9 mouse cellular contexts compared by ENCODE assay signal in the genomic region with DNA sequence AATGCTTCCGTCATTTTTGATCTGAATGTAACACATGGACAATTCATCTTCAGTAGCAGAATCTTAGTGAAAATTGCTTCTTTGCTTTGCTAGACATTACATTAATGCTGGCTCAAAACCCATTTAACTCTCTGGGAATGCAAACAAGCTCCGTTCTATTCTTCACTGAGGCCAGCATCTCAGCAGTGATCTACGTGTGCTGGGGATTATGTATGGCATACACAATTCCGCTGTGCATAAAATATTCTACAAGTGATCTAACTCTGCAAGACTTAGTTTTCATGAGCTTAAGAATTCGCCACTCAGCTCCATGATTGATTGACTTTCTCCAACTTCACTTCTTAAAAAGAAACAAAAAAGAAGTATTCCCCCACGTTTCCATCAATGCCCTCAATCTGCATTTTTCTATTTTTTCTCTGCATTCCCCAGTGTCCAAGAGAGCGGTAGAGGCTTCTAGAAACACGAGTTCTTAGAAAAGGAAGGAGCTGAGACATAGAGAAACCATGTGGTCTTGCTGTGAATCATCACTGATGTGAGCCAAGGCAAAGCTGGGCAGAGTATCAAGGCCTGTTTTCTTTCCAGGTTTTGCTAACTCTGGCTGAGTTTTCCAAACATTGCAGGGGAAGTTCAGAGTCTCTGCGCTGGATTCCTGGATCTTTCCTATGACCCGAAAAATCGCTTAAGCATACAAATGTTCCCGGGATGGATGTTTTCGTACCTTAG. TPM values are rescaled to one million over a fixed set of nuclear protein-coding genes. Genes with fewer than 3 reads are reported as not detected.
DNase-seq lines count a peak whose midpoint lies in the region; ATAC-seq and TF ChIP-seq lines count a peak whose summit lies in the region.
"Had no signal": no experiment of that assay in that cellular context is flagged by ENCODE, and none has a peak within 500 bp of the region (broad histone marks: within the 10 kb centered on the region; RNA-seq: fewer than 3 reads in every experiment).

No protein-coding gene starts in this region.

- TF ChIP-seq CTCF in thymus, adult 2 months (IDR thresholded peaks at IDR 0.05; ENCODE audit: borderline replicate concordance, control insufficient read depth, extremely low read depth, insufficient read depth, low read length, poor library complexity) = no peak

- peaks cover 33% of the 10 kb centered on the region for H3K4me1 ChIP-seq in limb, embryonic 12.5 days (replicated peaks)
- peaks cover 3% of the 10 kb centered on the region; the same call in 1 of the 2 replicates for H3K4me1 ChIP-seq in limb, embryonic 10.5 days
- H3K4me1 ChIP-seq in lung, embryonic 15.5 days = peaks cover 14% of the 10 kb centered on the region
- no peaks in the 10 kb centered on the region for H3K4me1 ChIP-seq in thymus, adult 2 months (replicated peaks; ENCODE audit: control insufficient read depth, insufficient read depth, low read length)
- H3K4me1 ChIP-seq: liver, embryonic 15.5 days had no signal

- peak overlapping the region; percentile 66 for H3K27ac ChIP-seq in limb, embryonic 12.5 days
- H3K27ac ChIP-seq in limb, embryonic 10.5 days = no peak overlapping the region
- peak overlapping the region; percentile 72 for H3K27ac ChIP-seq in lung, embryonic 15.5 days
- no peak overlapping the region for H3K27ac ChIP-seq in thymus, adult 2 months (ENCODE audit: control insufficient read depth, insufficient read depth, low read length)
- H3K27ac ChIP-seq: liver, embryonic 15.5 days had no signal

- TF ChIP-seq POLR2A in thymus, adult 2 months (IDR thresholded peaks at IDR 0.05; ENCODE audit: control insufficient read depth, extremely low read depth, insufficient read depth, low read length, poor library complexity) = no peak

- no peak for DNase-seq in limb, embryonic 10.5 days (ENCODE audit: low spot score)
- peak; percentile 5 for DNase-seq in embryo, embryonic 9.5 days (ENCODE audit: extremely low spot score)
- peak; percentile 86 for DNase-seq in heart, adult 8-10 months (ENCODE audit: low spot score)
- DNase-seq in kidney, postnatal 36 days = peak; percentile 57 to 67
- peak; percentile 52 for DNase-seq in testis, postnatal 10 days (ENCODE audit: low spot score)
- no peak for DNase-seq in thymus, adult 2 months

- H3K9me3 ChIP-seq in limb, embryonic 12.5 days = no peaks in the 10 kb centered on the region
- no peaks in the 10 kb centered on the region for H3K9me3 ChIP-seq in limb, embryonic 10.5 days (replicated peaks)
- H3K9me3 ChIP-seq in lung, embryonic 15.5 days = no peaks in the 10 kb centered on the region

- no peak overlapping the region for H3K4me3 ChIP-seq in limb, embryonic 12.5 days (replicated peaks)
- no peak overlapping the region for H3K4me3 ChIP-seq in limb, embryonic 10.5 days
- no peak overlapping the region for H3K4me3 ChIP-seq in lung, embryonic 15.5 days
- no peak overlapping the region for H3K4me3 ChIP-seq in thymus, adult 2 months (ENCODE audit: control insufficient read depth, insufficient read depth, low read length)
- H3K4me3 ChIP-seq: liver, embryonic 15.5 days had no signal

- WGBS in limb, embryonic 12.5 days = 68% methylated on average over 13 of the region's 13 CpGs
- WGBS in limb, embryonic 10.5 days = 88% methylated on average over 13 of the region's 13 CpGs
- WGBS in lung, embryonic 15.5 days = 50% methylated on average over 13 of the region's 13 CpGs
- 85% methylated on average over 13 of the region's 13 CpGs for WGBS in thymus, adult 2 months

- no peak for ATAC-seq in limb, embryonic 12.5 days (ENCODE audit: insufficient number of reproducible peaks, insufficient read depth, low FRiP score, low TSS enrichment, low read depth)
- ATAC-seq in lung, embryonic 15.5 days (ENCODE audit: borderline replicate concordance, extremely low read depth, low FRiP score, low TSS enrichment) = peak; percentile 90; the same call in 1 of the 2 replicates

- no peak overlapping the region for H3K4me2 ChIP-seq in limb, embryonic 12.5 days
- H3K4me2 ChIP-seq in lung, embryonic 15.5 days = peak overlapping the region; percentile 12; the same call in 1 of the 2 replicates
- H3K4me2 ChIP-seq: liver, embryonic 15.5 days had no signal

- no peaks in the 10 kb centered on the region for H3K36me3 ChIP-seq in limb, embryonic 12.5 days
- H3K36me3 ChIP-seq in limb, embryonic 10.5 days = no peaks in the 10 kb centered on the region
- H3K36me3 ChIP-seq in lung, embryonic 15.5 days = no peaks in the 10 kb centered on the region
- no peaks in the 10 kb centered on the region for H3K36me3 ChIP-seq in thymus, adult 2 months (ENCODE audit: control insufficient read depth, insufficient read depth, low read length)
- H3K36me3 ChIP-seq: liver, embryonic 15.5 days had no signal

- no peaks in the 10 kb centered on the region for H3K27me3 ChIP-seq in limb, embryonic 12.5 days
- H3K27me3 ChIP-seq in limb, embryonic 10.5 days (ENCODE audit: low read depth, poor library complexity, severe bottlenecking) = no peaks in the 10 kb centered on the region
- H3K27me3 ChIP-seq in lung, embryonic 15.5 days = no peaks in the 10 kb centered on the region
- H3K27me3 ChIP-seq in thymus, adult 2 months (ENCODE audit: control insufficient read depth, insufficient read depth, low read length) = no peaks in the 10 kb centered on the region
- H3K27me3 ChIP-seq: liver, embryonic 15.5 days had no signal

- no peak overlapping the region for H3K9ac ChIP-seq in limb, embryonic 12.5 days (replicated peaks)
- no peak overlapping the region for H3K9ac ChIP-seq in lung, embryonic 15.5 days
- H3K9ac ChIP-seq: liver, embryonic 15.5 days had no signal

RNA-seq across cellular contexts. Expression of a gene that starts 16.6 kb away (rescaled TPM):
- 1.6 and 1.9 TPM in 2 replicates for polyA plus RNA-seq in limb, embryonic 12.5 days (2016; fragmentation: Nextera tagmentation; extraction: Ambion mirVana)
- polyA plus RNA-seq in limb, embryonic 10.5 days (2016; fragmentation: Nextera tagmentation; extraction: Ambion mirVana) = 0.25 and 0.43 TPM in 2 replicates
- 10 to 100 TPM; 20.1 to 29.2 (median 22.5) TPM for total RNA-seq in heart, adult 8-10 months (2022)
- polyA plus RNA-seq in lung, embryonic 15.5 days (2015; fragmentation: Nextera tagmentation; extraction: Ambion mirVana) = 5.5 and 6.0 TPM in 2 replicates
- polyA plus RNA-seq in thymus, adult 2 months (2012; rRNA removed) = 0.13 and 0.73 TPM in 2 replicates

Comparison
In these comparisons a context has a peak if more than half of its experiments do, and no peak if none do; other contexts are left out.
1. H3K27ac ChIP-seq: peak in limb, embryonic 12.5 days (single experiment) and lung, embryonic 15.5 days (single experiment); none in limb, embryonic 10.5 days (single experiment) and thymus, adult 2 months (single experiment).
2. DNase-seq: peak in embryo, embryonic 9.5 days (single experiment), heart, adult 8-10 months (single experiment), kidney, postnatal 36 days (2 of 2) and testis, postnatal 10 days (single experiment); none in limb, embryonic 10.5 days (single experiment) and thymus, adult 2 months (single experiment).